Mouse (Mus musculus): ENCODE results near the gene Hmces. TPM values are rescaled to one million over a fixed set of nuclear protein-coding genes. Genes with fewer than 3 reads are reported as not detected.

Gene Hmces
- polyA plus RNA-seq, 1 experiment: 45.9 TPM

- no peaks in the 10 kb centered on the region for H3K27me3 ChIP-seq (ENCODE audit: control insufficient read depth, insufficient read depth, low read length)
- H3K4me1 ChIP-seq (ENCODE audit: control insufficient read depth, insufficient read depth, low read length): peaks cover 5% of the 10 kb centered on the region; the same call in 1 of the 2 replicates
- peak; percentile 100 for DNase-seq
- H3K27ac ChIP-seq (ENCODE audit: insufficient read depth, low read length): peak within 1 kb of the TSS; percentile 26; the same call in 1 of the 2 replicates
- TF ChIP-seq POLR2A (IDR thresholded peaks at IDR 0.05; ENCODE audit: borderline replicate concordance, insufficient read depth, low read length) (peak; percentile 85; the same call in 1 of the 2 replicates), CTCF (IDR thresholded peaks at IDR 0.05; ENCODE audit: borderline replicate concordance, insufficient read depth, low read depth, low read length) (peak; percentile 85)
- H3K4me3 ChIP-seq (replicated peaks; ENCODE audit: insufficient read depth, low read depth, low read length): peak within 1 kb of the TSS; percentile 81
- under 1% methylated on average over 31 of the region's 31 CpGs for WGBS
Observed at GRCm38 (mm10) chr6:87887594-87888233, 26.0 kb upstream of the Hmces start, which contains the start of gene Copg1. Gene Copg1 (plus strand): TSS chr6:87887814.

- WGBS: 6% methylated on average over 7 of the region's 7 CpGs
- peak; percentile 82 to 87 for DNase-seq
- Histone ChIP-seq H3K27ac (ENCODE audit: insufficient read depth, low read length) (peak overlapping the region; percentile 42), H3K4me3 (replicated peaks; ENCODE audit: insufficient read depth, low read depth, low read length) (no peak overlapping the region), H3K27me3 (ENCODE audit: control insufficient read depth, insufficient read depth, low read length) (no peaks in the 10 kb centered on the region), H3K4me1 (ENCODE audit: control insufficient read depth, insufficient read depth, low read length) (peaks cover 31% of the 10 kb centered on the region)
- no peak for TF ChIP-seq POLR2A (IDR thresholded peaks at IDR 0.05; ENCODE audit: borderline replicate concordance, insufficient read depth, low read length)
- no peak for TF ChIP-seq CTCF (IDR thresholded peaks at IDR 0.05; ENCODE audit: borderline replicate concordance, insufficient read depth, low read depth, low read length)
Observed at GRCm38 (mm10) chr6:87893931-87894330, 19.8 kb upstream of the Hmces start.

- H3K4me3 ChIP-seq (replicated peaks; ENCODE audit: insufficient read depth, low read depth, low read length): no peak overlapping the region
Observed at GRCm38 (mm10) chr6:87898028-87898427, 15.7 kb upstream of the Hmces start.

GRCm38 (mm10) chr6:87906632-87907031 is 7.1 kb upstream of the Hmces start:
- no peak for DNase-seq
- Histone ChIP-seq H3K27me3 (ENCODE audit: control insufficient read depth, insufficient read depth, low read length) (no peaks in the 10 kb centered on the region), H3K4me1 (ENCODE audit: control insufficient read depth, insufficient read depth, low read length) (no peaks in the 10 kb centered on the region), H3K4me3 (replicated peaks; ENCODE audit: insufficient read depth, low read depth, low read length) (no peak overlapping the region), H3K27ac (ENCODE audit: insufficient read depth, low read length) (no peak overlapping the region)
- 0 out of 2 replicates have a peak, but pooled peaks have one; percentile 20 for TF ChIP-seq CTCF (IDR thresholded peaks at IDR 0.05; ENCODE audit: borderline replicate concordance, insufficient read depth, low read depth, low read length)
- TF ChIP-seq POLR2A (IDR thresholded peaks at IDR 0.05; ENCODE audit: borderline replicate concordance, insufficient read depth, low read length): no peak
- 65% methylated on average over 5 of the region's 5 CpGs for WGBS

More at GRCm38 (mm10) chr6:87898028-87898427, 15.7 kb upstream of the Hmces start:
- peaks cover 29% of the 10 kb centered on the region for H3K4me1 ChIP-seq (ENCODE audit: control insufficient read depth, insufficient read depth, low read length)
- DNase-seq: no peak
- no peak overlapping the region for H3K27ac ChIP-seq (ENCODE audit: insufficient read depth, low read length)
- TF ChIP-seq POLR2A (IDR thresholded peaks at IDR 0.05; ENCODE audit: borderline replicate concordance, insufficient read depth, low read length): no peak
- TF ChIP-seq CTCF (IDR thresholded peaks at IDR 0.05; ENCODE audit: borderline replicate concordance, insufficient read depth, low read depth, low read length): no peak
- no peaks in the 10 kb centered on the region for H3K27me3 ChIP-seq (ENCODE audit: control insufficient read depth, insufficient read depth, low read length)
- 96% methylated on average over 10 of the region's 10 CpGs for WGBS

GRCm38 (mm10) chr6:87909181-87909580 is 4.6 kb upstream of the Hmces start:
- WGBS: 86% methylated on average over 6 of the region's 6 CpGs
- TF ChIP-seq POLR2A (IDR thresholded peaks at IDR 0.05; ENCODE audit: borderline replicate concordance, insufficient read depth, low read length) (no peak), CTCF (IDR thresholded peaks at IDR 0.05; ENCODE audit: borderline replicate concordance, insufficient read depth, low read depth, low read length) (no peak)
- no peaks in the 10 kb centered on the region for H3K27me3 ChIP-seq (ENCODE audit: control insufficient read depth, insufficient read depth, low read length)
- no peak for DNase-seq
- no peak overlapping the region for H3K4me3 ChIP-seq (replicated peaks; ENCODE audit: insufficient read depth, low read depth, low read length)
- no peak overlapping the region; the same call in 1 of the 2 replicates for H3K27ac ChIP-seq (ENCODE audit: insufficient read depth, low read length)
- no peaks in the 10 kb centered on the region for H3K4me1 ChIP-seq (ENCODE audit: control insufficient read depth, insufficient read depth, low read length)

GRCm38 (mm10) chr6:87911559-87911958 is 2.2 kb upstream of the Hmces start:
- DNase-seq: no peak
- H3K4me3 ChIP-seq (replicated peaks; ENCODE audit: insufficient read depth, low read depth, low read length): no peak overlapping the region
- H3K27me3 ChIP-seq (ENCODE audit: control insufficient read depth, insufficient read depth, low read length): no peaks in the 10 kb centered on the region
- WGBS: 84% methylated on average over 6 of the region's 6 CpGs
- no peak overlapping the region for H3K27ac ChIP-seq (ENCODE audit: insufficient read depth, low read length)
- no peak for TF ChIP-seq POLR2A (IDR thresholded peaks at IDR 0.05; ENCODE audit: borderline replicate concordance, insufficient read depth, low read length)
- peaks cover 6% of the 10 kb centered on the region for H3K4me1 ChIP-seq (ENCODE audit: control insufficient read depth, insufficient read depth, low read length)

- 1% methylated on average over 35 of the region's 35 CpGs for WGBS
- H3K27ac ChIP-seq (ENCODE audit: insufficient read depth, low read length): peak overlapping the region; percentile 49
- DNase-seq: peak; percentile 54 to 68
- no peaks in the 10 kb centered on the region for H3K27me3 ChIP-seq (ENCODE audit: control insufficient read depth, insufficient read depth, low read length)
- peaks cover 6% of the 10 kb centered on the region for H3K4me1 ChIP-seq (ENCODE audit: control insufficient read depth, insufficient read depth, low read length)
- TF ChIP-seq CTCF (IDR thresholded peaks at IDR 0.05; ENCODE audit: borderline replicate concordance, insufficient read depth, low read depth, low read length) (no peak), POLR2A (IDR thresholded peaks at IDR 0.05; ENCODE audit: borderline replicate concordance, insufficient read depth, low read length) (no peak)
- peak overlapping the region; percentile 74 for H3K4me3 ChIP-seq (replicated peaks; ENCODE audit: insufficient read depth, low read depth, low read length)
Observed at GRCm38 (mm10) chr6:87914326-87915102, 779 bp downstream of the Hmces start.
